Mouse (Mus musculus) heart, postnatal 0 days (tissue): Measurements from ENCODE around the gene B4galt1. TPM values are rescaled to one million over a fixed set of nuclear protein-coding genes. Genes with fewer than 3 reads are reported as not detected.

Source experiments
- ATAC-seq: fragments of 200-750 bp; cut with Nextera tagmentation; 2 replicates; pipeline ENCODE4 v1.8.0; 2017; ENCODE audit warnings: low read depth, moderate number of reproducible peaks, moderate library complexity; ENCODE audit not compliant: insufficient read depth
- DNase-seq: peaks from one replicate; pipeline ENCODE4 v3.0.0-alpha.2; 2016; ENCODE audit warnings: low spot score
- H3K27ac ChIP-seq: fragments of 300-500 bp; sonication (generic); 2 replicates; pipeline ENCODE4 v1.5.1; 2014; ENCODE audit warnings: low read depth, mild to moderate bottlenecking
- H3K27me3 ChIP-seq: fragments of 300-500 bp; sonication (generic); 2 replicates; pipeline ENCODE4 v1.6.1; 2014; ENCODE audit warnings: low read length, mixed read lengths; ENCODE audit not compliant: control insufficient read depth, insufficient read depth
- H3K36me3 ChIP-seq: fragments of 300-500 bp; sonication (generic); replicated peaks from 2 replicates; pipeline ENCODE4 v1.6.1; 2014; ENCODE audit warnings: low read length, mixed read lengths; ENCODE audit not compliant: control insufficient read depth, insufficient read depth
- H3K4me1 ChIP-seq: fragments of 300-500 bp; sonication (generic); 2 replicates; pipeline ENCODE4 v1.6.1; 2014; ENCODE audit warnings: antibody characterized with exemption; ENCODE audit not compliant: control insufficient read depth, insufficient read depth
- H3K4me2 ChIP-seq: fragments of 300-500 bp; sonication (generic); 2 replicates; pipeline ENCODE4 v1.6.1; 2014; ENCODE audit warnings: low read depth, mild to moderate bottlenecking, low read length, moderate library complexity
- H3K4me3 ChIP-seq: fragments of 300-500 bp; sonication (generic); 2 replicates; pipeline ENCODE4 v1.5.1; 2014; ENCODE audit warnings: low read depth, low read length
- H3K9ac ChIP-seq: fragments of 300-500 bp; sonication (generic); replicated peaks from 2 replicates; pipeline ENCODE4 v1.6.1; 2014; ENCODE audit warnings: low read depth, low read length, mixed read lengths
- H3K9me3 ChIP-seq: fragments of 300-500 bp; sonication (generic); replicated peaks from 2 replicates; pipeline ENCODE4 v1.6.1; 2016; ENCODE audit warnings: low read length; ENCODE audit not compliant: control insufficient read depth
- CTCF ChIP-seq: IDR thresholded peaks from 2 replicates; pipeline ENCODE4 v1.5.1; 2016; ENCODE audit warnings: antibody characterized with exemption, control low read depth, low read depth
- EP300 ChIP-seq: IDR thresholded peaks from 2 replicates; pipeline ENCODE4 v1.6.1; 2016; ENCODE audit warnings: antibody characterized with exemption, low read depth
- WGBS: fragments of 180-500 bp; shearing (Covaris S2); extraction: QIAGEN DNeasy Blood & Tissue Kit; methylation state at CpG from one replicate; pipeline ENCODE4 v1.1.7; 2014; 5-methylcytosine and 5-hydroxymethylcytosine counted together
- polyA plus RNA-seq: library from polyadenylated mRNA; unstranded; fragments of >200 nt; fragmentation: Nextera tagmentation; extraction: Ambion mirVana; gene quantifications from 2 replicates; pipeline ENCODE4 v1.2.1, GENCODE M21; 2015
- total RNA-seq: library from RNA; depleted of rRNA; stranded (reverse); fragments of >200 nt; gene quantifications from 2 replicates; pipeline ENCODE4 v1.2.3, GENCODE M21; 2014; ENCODE audit warnings: low replicate concordance

B4galt1 gene
- total and polyA plus RNA-seq, 2 experiments from 2014 or later = 49.6 to 125 TPM

- Histone ChIP-seq H3K9me3 (no peaks in the 10 kb centered on the region), H3K4me1 (peaks cover 91% of the 10 kb centered on the region), H3K9ac (no peak overlapping the region), H3K27me3 (no peaks in the 10 kb centered on the region), H3K36me3 (no peaks in the 10 kb centered on the region), H3K27ac (peak overlapping the region; percentile 91), H3K4me2 (no peak overlapping the region), H3K4me3 (no peak overlapping the region)
- DNase-seq = no peak
- 43% methylated on average over 2 of the region's 2 CpGs for WGBS
- no peak for ATAC-seq
- TF ChIP-seq CTCF (no peak), EP300 (no peak)
These were observed 13.4 kb downstream of the B4galt1 start for GRCm38 (mm10) chr4:40840448-40840847.

- no peak for ATAC-seq
- Histone ChIP-seq H3K4me1 (peaks cover 90% of the 10 kb centered on the region), H3K27me3 (no peaks in the 10 kb centered on the region), H3K36me3 (no peaks in the 10 kb centered on the region), H3K9me3 (no peaks in the 10 kb centered on the region), H3K4me2 (peak overlapping the region; percentile 19; the same call in 1 of the 2 replicates), H3K27ac (peak overlapping the region; percentile 91), H3K4me3 (no peak overlapping the region), H3K9ac (no peak overlapping the region)
- 48% methylated on average over 12 of the region's 12 CpGs for WGBS
- TF ChIP-seq EP300 = no peak
- TF ChIP-seq CTCF = no peak
- DNase-seq = no peak
These were observed 14.6 kb downstream of the B4galt1 start for GRCm38 (mm10) chr4:40839251-40839650.

- Histone ChIP-seq H3K9ac (no peak overlapping the region), H3K4me1 (peaks cover 75% of the 10 kb centered on the region), H3K4me3 (no peak overlapping the region), H3K27me3 (no peaks in the 10 kb centered on the region), H3K4me2 (peak overlapping the region; percentile 50), H3K27ac (peak overlapping the region; percentile 91), H3K36me3 (no peaks in the 10 kb centered on the region), H3K9me3 (no peaks in the 10 kb centered on the region)
- 16% methylated on average over 10 of the region's 10 CpGs for WGBS
- TF ChIP-seq EP300 = peak; percentile 80
- no peak for TF ChIP-seq CTCF
- DNase-seq (peak; percentile 81), ATAC-seq (peak; percentile 78)
These were observed 16.1 kb downstream of the B4galt1 start for GRCm38 (mm10) chr4:40837451-40838285.

GRCm38 (mm10) chr4:40837008-40837407 lies 16.8 kb downstream of the B4galt1 start:
- H3K27me3 ChIP-seq = no peaks in the 10 kb centered on the region
- H3K4me3 ChIP-seq = no peak overlapping the region
- 0 out of 2 replicates have a peak, but pooled peaks cover 3% of the 10 kb centered on the region for H3K36me3 ChIP-seq
- H3K9me3 ChIP-seq = no peaks in the 10 kb centered on the region
- no peak for DNase-seq
- peak overlapping the region; percentile 50 for H3K4me2 ChIP-seq
- H3K9ac ChIP-seq = peak overlapping the region; percentile 45; the same call in 1 of the 2 replicates
- ATAC-seq = no peak
- WGBS = 8% methylated on average over 3 of the region's 3 CpGs
- no peak for TF ChIP-seq CTCF
- no peak for TF ChIP-seq EP300
- peaks cover 70% of the 10 kb centered on the region for H3K4me1 ChIP-seq
- peak overlapping the region; percentile 91 for H3K27ac ChIP-seq

- H3K27me3 ChIP-seq = no peaks in the 10 kb centered on the region
- H3K4me2 ChIP-seq = no peak overlapping the region
- H3K27ac ChIP-seq = no peak overlapping the region
- 71% methylated on average over 5 of the region's 5 CpGs for WGBS
- no peak for DNase-seq
- TF ChIP-seq EP300 (no peak), CTCF (no peak)
- no peak overlapping the region for H3K9ac ChIP-seq
- H3K36me3 ChIP-seq = 0 out of 2 replicates have a peak, but pooled peaks cover 3% of the 10 kb centered on the region
- H3K4me3 ChIP-seq = no peak overlapping the region
- H3K9me3 ChIP-seq = no peaks in the 10 kb centered on the region
- no peak for ATAC-seq
- peaks cover 50% of the 10 kb centered on the region for H3K4me1 ChIP-seq
These were observed 18.9 kb downstream of the B4galt1 start for GRCm38 (mm10) chr4:40834872-40835271.
